Mouse (Mus musculus) forebrain, embryonic 11.5 days (tissue): ENCODE data around the gene Myo3b. TPM values are rescaled to one million over a fixed set of nuclear protein-coding genes. Genes with fewer than 3 reads are reported as not detected.

Experiments used
- ATAC-seq: fragments of 200-750 bp; cut with Nextera tagmentation; replicated peaks from 2 replicates; pipeline ENCODE4 v1.8.0; 2017; ENCODE audit warnings: moderate TSS enrichment; ENCODE audit not compliant: low FRiP score
- DNase-seq: peaks from one replicate; pipeline ENCODE4 v3.0.0-alpha.2; 2017; ENCODE audit warnings: low spot score
- H3K27ac ChIP-seq: fragments of 300-500 bp; sonication (generic); 2 replicates; pipeline ENCODE4 v1.5.1; 2014; ENCODE audit warnings: low read depth, low read length
- H3K27me3 ChIP-seq: fragments of 300-500 bp; sonication (generic); 2 replicates; pipeline ENCODE4 v1.6.1; 2014; ENCODE audit warnings: mild to moderate bottlenecking, low read length, mixed read lengths; ENCODE audit not compliant: control insufficient read depth, insufficient read depth
- H3K36me3 ChIP-seq: fragments of 300-500 bp; sonication (generic); 2 replicates; pipeline ENCODE4 v1.6.1; 2014; ENCODE audit warnings: mild to moderate bottlenecking, low read length, moderate library complexity, mixed read lengths; ENCODE audit not compliant: control insufficient read depth, insufficient read depth
- H3K4me1 ChIP-seq: fragments of 300-500 bp; sonication (generic); replicated peaks from 2 replicates; pipeline ENCODE4 v1.6.1; 2014; ENCODE audit warnings: low read length, mixed read lengths; ENCODE audit not compliant: control insufficient read depth, insufficient read depth
- H3K4me2 ChIP-seq: fragments of 300-500 bp; sonication (generic); 2 replicates; pipeline ENCODE4 v1.6.1; 2014; ENCODE audit warnings: low read depth, mild to moderate bottlenecking, low read length, moderate library complexity, mixed read lengths; ENCODE audit not compliant: severe bottlenecking
- H3K4me3 ChIP-seq: fragments of 300-500 bp; sonication (generic); 2 replicates; pipeline ENCODE4 v1.5.1; 2014; ENCODE audit warnings: low read depth, low read length
- H3K9ac ChIP-seq: fragments of 300-500 bp; sonication (generic); 2 replicates; pipeline ENCODE4 v1.6.1; 2014; ENCODE audit warnings: low read length
- H3K9me3 ChIP-seq: fragments of 300-500 bp; sonication (generic); 2 replicates; pipeline ENCODE4 v1.6.1; 2016; ENCODE audit warnings: low read length, mixed read lengths; ENCODE audit not compliant: control insufficient read depth
- WGBS: fragments of 180-500 bp; shearing (Covaris S2); extraction: QIAGEN DNeasy Blood & Tissue Kit; methylation state at CpG from one replicate; pipeline ENCODE4 v1.1.7; 2014; 5-methylcytosine and 5-hydroxymethylcytosine counted together
- polyA plus RNA-seq: library from polyadenylated mRNA; unstranded; fragments of >200 nt; fragmentation: Nextera tagmentation; extraction: Ambion mirVana; gene quantifications from 2 replicates; pipeline ENCODE4 v1.2.1, GENCODE M21; 2014

The Myo3b gene
- polyA plus RNA-seq, 1 experiment from 2014 or later, result not detected

DNA sequence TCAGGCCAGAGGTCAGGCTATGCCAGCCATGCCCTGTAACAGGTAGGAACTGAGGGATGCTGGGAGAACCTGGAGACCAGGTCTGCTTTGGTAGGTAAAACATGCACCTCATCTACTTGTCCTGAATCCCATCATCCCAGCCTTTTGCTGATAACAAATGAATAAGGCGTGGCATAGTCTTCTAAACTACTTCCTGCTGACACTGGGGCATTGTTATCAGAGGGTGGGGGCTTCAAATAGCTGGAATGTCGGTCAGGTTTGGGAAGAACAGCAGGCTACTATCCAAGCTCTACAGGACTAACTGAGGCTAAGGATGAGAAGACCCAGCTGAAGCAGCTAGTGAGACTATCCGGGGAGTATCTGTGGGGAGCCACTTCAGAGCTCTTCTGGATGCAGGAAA lies 253.8 kb downstream of the Myo3b start:
- Histone ChIP-seq H3K9me3 (no peaks in the 10 kb centered on the region), H3K36me3 (no peaks in the 10 kb centered on the region), H3K4me1 (no peaks in the 10 kb centered on the region), H3K4me2 (no peak overlapping the region), H3K27me3 (no peaks in the 10 kb centered on the region), H3K4me3 (no peak overlapping the region), H3K9ac (no peak overlapping the region), H3K27ac (no peak overlapping the region)
- WGBS, result 65% methylated on average over 3 of the region's 3 CpGs
- DNase-seq (no peak), ATAC-seq (no peak)

DNA sequence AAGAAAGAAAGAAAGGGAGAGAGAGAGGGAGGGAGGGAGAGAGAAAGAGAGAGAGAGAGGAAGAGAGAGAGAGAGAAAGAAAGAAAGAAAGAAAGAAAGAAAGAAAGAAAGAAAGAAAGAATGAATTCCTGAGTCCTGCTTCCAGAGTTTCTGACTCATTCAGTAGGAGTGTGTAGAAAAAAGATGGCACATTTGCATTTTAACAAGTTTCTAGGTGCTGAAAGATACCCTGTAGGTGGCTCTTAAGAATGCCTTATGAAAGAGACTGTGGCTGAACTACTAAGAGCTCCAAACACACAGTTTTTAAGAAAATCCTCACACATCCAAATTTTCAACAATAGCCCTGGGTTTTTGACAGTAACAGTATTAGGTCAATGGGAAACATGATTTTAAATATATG lies 264.0 kb downstream of the Myo3b start:
- no peak for DNase-seq
- Histone ChIP-seq H3K4me3 (no peak overlapping the region), H3K36me3 (no peaks in the 10 kb centered on the region), H3K9ac (no peak overlapping the region), H3K27ac (no peak overlapping the region), H3K27me3 (no peaks in the 10 kb centered on the region), H3K4me1 (no peaks in the 10 kb centered on the region), H3K4me2 (no peak overlapping the region), H3K9me3 (no peaks in the 10 kb centered on the region)
- ATAC-seq, result no peak

DNA sequence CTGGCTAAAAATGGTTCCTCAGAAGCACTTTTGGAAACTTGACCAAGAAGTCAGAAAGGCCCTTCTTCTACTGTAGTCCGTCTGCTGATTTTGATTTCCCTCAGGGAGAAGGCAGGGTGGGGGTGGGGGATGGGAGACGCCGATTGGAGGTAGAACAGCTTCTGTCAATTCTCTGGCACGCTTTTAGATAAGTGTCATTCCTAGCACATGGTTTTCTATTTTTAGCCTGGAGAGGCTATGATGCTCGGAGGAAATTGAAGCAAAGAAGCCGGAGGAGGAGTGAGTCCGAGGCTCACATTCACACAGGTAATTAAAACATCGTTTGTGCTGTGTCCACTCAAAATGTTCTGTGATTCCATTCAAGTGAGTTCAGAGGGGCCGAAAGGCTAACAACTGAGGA lies 276.2 kb downstream of the Myo3b start:
- Histone ChIP-seq H3K27ac (no peak overlapping the region), H3K4me1 (0 out of 2 replicates have a peak, but pooled peaks cover 3% of the 10 kb centered on the region), H3K36me3 (no peaks in the 10 kb centered on the region), H3K9ac (no peak overlapping the region), H3K4me2 (no peak overlapping the region), H3K9me3 (no peaks in the 10 kb centered on the region), H3K4me3 (no peak overlapping the region), H3K27me3 (no peaks in the 10 kb centered on the region)
- ATAC-seq (no peak), DNase-seq (no peak)
- WGBS, result 75% methylated on average over 9 of the region's 9 CpGs

DNA sequence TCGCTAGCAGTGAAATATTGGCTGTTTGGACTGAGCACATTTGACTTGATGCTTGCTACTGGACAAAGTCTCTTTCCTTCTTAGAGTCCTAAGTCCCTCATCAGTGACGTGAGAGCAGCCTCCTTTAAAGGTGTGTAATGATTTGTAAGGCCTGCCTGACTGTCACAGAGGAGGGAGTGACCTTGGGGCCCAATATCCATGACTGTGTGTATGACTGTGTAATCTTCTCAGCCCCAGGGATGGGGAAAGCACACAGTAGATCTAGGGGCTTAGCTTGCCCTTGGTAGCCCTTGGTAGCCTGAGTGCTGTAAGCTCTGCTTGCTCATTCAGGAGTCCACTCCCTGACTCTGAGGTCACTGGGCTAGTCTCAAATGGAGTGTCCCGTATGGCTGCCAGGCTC lies 276.8 kb downstream of the Myo3b start:
- no peak for DNase-seq
- ATAC-seq, result no peak
- H3K9me3 ChIP-seq, result no peaks in the 10 kb centered on the region
- no peak overlapping the region for H3K4me2 ChIP-seq
- no peaks in the 10 kb centered on the region for H3K27me3 ChIP-seq
- H3K4me3 ChIP-seq, result no peak overlapping the region
- 0 out of 2 replicates have a peak, but pooled peaks cover 3% of the 10 kb centered on the region for H3K4me1 ChIP-seq
- WGBS, result 81% methylated on average over 3 of the region's 3 CpGs
- no peak overlapping the region for H3K27ac ChIP-seq
- H3K9ac ChIP-seq, result no peak overlapping the region
- no peaks in the 10 kb centered on the region for H3K36me3 ChIP-seq

DNA sequence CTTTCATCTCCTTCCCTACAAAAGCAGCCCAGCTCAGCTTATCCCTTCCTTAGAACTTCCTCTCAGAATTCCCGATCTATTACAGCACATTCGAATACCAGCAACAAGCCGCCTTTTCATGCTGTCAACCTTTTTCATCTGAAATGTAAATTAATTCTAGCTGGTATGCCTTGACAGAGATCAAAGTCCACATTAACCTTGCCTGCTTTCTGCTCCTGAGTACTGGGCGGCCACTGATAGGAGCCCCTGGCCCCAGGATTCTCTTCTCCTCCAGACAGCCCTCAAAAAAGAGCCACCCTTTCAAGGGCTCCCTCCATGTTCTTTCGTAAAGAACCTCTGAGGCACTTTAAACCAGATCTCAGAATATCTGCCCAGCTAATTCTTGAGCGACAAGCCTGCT lies 278.9 kb downstream of the Myo3b start:
- no peak for DNase-seq
- no peaks in the 10 kb centered on the region for H3K27me3 ChIP-seq
- ATAC-seq, result no peak
- H3K9ac ChIP-seq, result no peak overlapping the region
- no peaks in the 10 kb centered on the region for H3K9me3 ChIP-seq
- H3K4me2 ChIP-seq, result no peak overlapping the region
- H3K27ac ChIP-seq, result no peak overlapping the region
- no peak overlapping the region for H3K4me3 ChIP-seq
- WGBS, result 7% methylated on average over 6 of the region's 6 CpGs
- 0 out of 2 replicates have a peak, but pooled peaks cover 3% of the 10 kb centered on the region for H3K4me1 ChIP-seq
- no peaks in the 10 kb centered on the region for H3K36me3 ChIP-seq

DNA sequence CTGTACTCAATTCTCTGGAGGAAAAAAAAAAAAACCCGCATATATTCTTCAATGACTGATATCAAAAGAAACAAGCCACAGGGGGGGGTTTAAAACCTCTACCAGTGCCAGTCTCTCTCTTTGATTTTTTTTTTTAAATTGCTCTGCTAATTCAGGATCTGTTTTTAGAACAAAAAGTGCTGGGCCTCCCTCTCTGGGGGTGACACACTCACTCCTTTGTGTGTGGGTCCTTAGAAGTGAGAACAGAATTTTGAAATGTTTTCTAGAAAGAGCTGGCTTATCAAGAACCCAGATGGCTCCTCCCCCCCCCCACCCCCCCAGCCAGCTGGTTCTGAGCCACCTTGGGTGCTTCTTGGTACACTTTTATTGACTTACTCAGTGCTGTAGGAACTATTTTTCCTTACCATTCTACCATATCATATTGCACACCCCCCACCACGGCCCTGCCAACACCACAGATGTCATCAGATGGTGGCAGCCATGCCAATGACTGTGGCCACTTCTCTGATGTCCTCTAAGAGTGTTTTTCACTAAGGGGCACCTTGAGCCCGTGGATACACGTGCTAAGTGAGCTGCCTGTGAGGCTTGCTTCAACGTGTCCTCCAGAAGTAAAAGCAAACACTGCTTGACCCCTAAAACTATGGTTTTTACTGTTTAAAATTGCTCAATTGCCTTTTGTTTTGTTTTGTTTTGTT lies 280.1 kb downstream of the Myo3b start:
- Histone ChIP-seq H3K27me3 (no peaks in the 10 kb centered on the region), H3K36me3 (no peaks in the 10 kb centered on the region), H3K9ac (no peak overlapping the region), H3K4me1 (0 out of 2 replicates have a peak, but pooled peaks cover 3% of the 10 kb centered on the region), H3K27ac (no peak overlapping the region), H3K4me3 (no peak overlapping the region), H3K4me2 (no peak overlapping the region), H3K9me3 (no peaks in the 10 kb centered on the region)
- DNase-seq, result no peak
- 66% methylated on average over 5 of the region's 5 CpGs for WGBS
- no peak for ATAC-seq

DNA sequence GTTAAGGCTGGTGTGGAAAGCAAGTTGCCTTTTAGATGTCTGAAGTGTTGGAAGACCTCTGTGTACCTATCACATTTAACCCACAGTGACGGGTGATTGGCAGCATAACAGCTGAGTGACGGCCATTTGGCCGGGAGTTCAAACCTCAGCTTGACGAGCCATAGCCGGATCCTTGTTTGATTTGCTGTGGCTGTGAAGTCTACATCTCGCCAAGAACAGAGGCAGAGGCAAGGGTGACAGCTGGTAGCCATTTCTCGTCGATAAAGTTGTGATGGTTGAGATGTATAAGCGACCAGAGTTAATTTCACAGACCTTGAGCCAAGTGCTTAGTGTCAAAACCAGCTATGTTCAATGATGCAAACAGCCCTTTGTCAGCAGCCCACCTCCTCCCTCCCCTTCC lies 283.8 kb downstream of the Myo3b start:
- H3K27ac ChIP-seq, result no peak overlapping the region
- DNase-seq (no peak), ATAC-seq (no peak)
- no peak overlapping the region for H3K4me3 ChIP-seq
- 85% methylated on average over 9 of the region's 9 CpGs for WGBS
- no peak overlapping the region for H3K4me2 ChIP-seq
- no peaks in the 10 kb centered on the region for H3K36me3 ChIP-seq
- H3K4me1 ChIP-seq, result 0 out of 2 replicates have a peak, but pooled peaks cover 3% of the 10 kb centered on the region
- no peaks in the 10 kb centered on the region for H3K27me3 ChIP-seq
- H3K9me3 ChIP-seq, result no peaks in the 10 kb centered on the region
- H3K9ac ChIP-seq, result no peak overlapping the region

DNA sequence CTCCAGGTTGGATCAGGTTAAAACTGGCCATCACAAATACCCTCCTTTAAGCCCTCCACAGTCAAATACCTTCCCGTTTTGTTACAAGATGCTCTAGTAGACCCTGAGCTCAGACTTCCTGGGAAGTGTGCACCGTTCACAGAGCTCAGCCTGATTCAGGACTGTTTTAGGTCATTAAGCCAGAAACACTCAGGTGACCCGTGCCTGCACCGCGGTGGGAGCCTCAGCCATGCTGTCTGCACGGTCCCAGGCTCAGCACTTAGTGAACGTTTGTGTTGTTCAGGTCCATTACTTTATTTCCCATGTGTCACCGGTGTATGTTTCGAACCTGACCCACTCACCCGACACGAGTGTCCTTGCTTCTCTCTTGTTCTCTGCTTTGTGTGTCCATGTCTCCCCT lies 288.7 kb downstream of the Myo3b start:
- no peak overlapping the region for H3K4me3 ChIP-seq
- no peaks in the 10 kb centered on the region for H3K4me1 ChIP-seq
- no peaks in the 10 kb centered on the region for H3K27me3 ChIP-seq
- 87% methylated on average over 11 of the region's 11 CpGs for WGBS
- DNase-seq (no peak), ATAC-seq (no peak)
- H3K36me3 ChIP-seq, result no peaks in the 10 kb centered on the region
- H3K27ac ChIP-seq, result no peak overlapping the region
- no peak overlapping the region for H3K9ac ChIP-seq
- no peaks in the 10 kb centered on the region for H3K9me3 ChIP-seq
- H3K4me2 ChIP-seq, result no peak overlapping the region

DNA sequence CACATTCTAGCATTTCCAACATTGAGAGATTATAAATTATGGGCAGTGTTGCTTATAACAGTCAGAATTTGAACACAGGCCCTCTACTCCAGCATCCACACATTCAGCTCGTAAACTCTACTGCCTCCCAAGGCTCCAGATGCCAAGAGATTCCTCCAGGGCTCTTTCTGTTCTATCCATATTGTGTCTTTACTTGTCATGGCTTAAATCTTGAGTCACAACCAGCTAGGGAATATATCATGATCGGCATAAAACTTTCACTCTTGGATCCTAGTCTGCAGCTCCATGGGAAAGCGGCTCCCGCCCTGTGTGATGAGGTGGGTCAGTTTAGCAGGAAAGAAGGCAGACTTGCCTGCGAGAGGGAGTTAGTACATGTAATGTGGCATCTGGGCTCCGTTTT lies 294.0 kb downstream of the Myo3b start:
- H3K27me3 ChIP-seq, result no peaks in the 10 kb centered on the region
- H3K9me3 ChIP-seq, result no peaks in the 10 kb centered on the region
- no peak for ATAC-seq
- DNase-seq, result no peak
- H3K36me3 ChIP-seq, result no peaks in the 10 kb centered on the region
- H3K4me2 ChIP-seq, result no peak overlapping the region
- WGBS, result 87% methylated on average over 6 of the region's 6 CpGs
- H3K9ac ChIP-seq, result no peak overlapping the region
- no peaks in the 10 kb centered on the region; the same call in 1 of the 2 replicates for H3K4me1 ChIP-seq
- H3K27ac ChIP-seq, result no peak overlapping the region
- no peak overlapping the region for H3K4me3 ChIP-seq
